Mouse (Mus musculus): ENCODE results near the gene Rarb. TPM values are rescaled to one million over a fixed set of nuclear protein-coding genes. Genes with fewer than 3 reads are reported as not detected.
A peak's percentile ranks its signal among the peaks of the same experiment; 100 is the strongest.

The Rarb gene
- total and polyA plus RNA-seq, 2 experiments from 2014 or later, result 4.4 to 16.7 TPM

DNA sequence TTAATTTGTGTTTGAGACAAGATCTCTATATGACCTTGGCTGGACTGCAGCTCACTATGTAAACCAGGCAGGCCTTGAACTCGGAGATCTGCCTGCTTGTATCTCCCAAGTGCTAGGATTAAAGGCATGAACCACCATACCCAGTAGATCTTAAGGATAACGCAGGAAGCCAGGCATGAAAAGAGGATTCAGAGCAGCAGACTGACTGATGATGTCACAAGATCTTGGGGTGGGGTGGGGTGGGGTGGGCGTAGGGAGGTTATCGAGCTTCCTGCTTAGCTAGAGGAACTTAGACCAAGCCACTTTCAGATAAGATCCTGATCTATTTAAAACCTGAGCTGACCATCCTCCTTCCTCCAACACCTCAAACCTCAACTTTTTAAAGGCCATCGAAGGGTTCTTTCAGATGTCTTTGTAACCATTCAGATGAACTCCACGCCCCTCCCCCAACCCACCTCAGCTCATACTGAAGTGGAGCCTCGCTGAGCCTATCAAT lies 249.4 kb downstream of the Rarb start:
- H3K9me3 ChIP-seq (ENCODE audit: low read length), result no peaks in the 10 kb centered on the region
- no peak for DNase-seq (ENCODE audit: low spot score)
- no peaks in the 10 kb centered on the region; the same call in 1 of the 2 replicates for H3K27me3 ChIP-seq (ENCODE audit: insufficient read depth, low read length)
- H3K36me3 ChIP-seq (ENCODE audit: insufficient read depth, low read length), result no peaks in the 10 kb centered on the region
- no peak for TF ChIP-seq CTCF (IDR thresholded peaks at IDR 0.05)
- no peaks in the 10 kb centered on the region for H3K4me1 ChIP-seq (ENCODE audit: insufficient read depth, low read length)
- H3K4me2 ChIP-seq (ENCODE audit: low read depth, low read length, poor library complexity, severe bottlenecking), result no peak overlapping the region
- no peak for ATAC-seq (ENCODE audit: low FRiP score)
- H3K9ac ChIP-seq (replicated peaks; ENCODE audit: low read length, poor library complexity, severe bottlenecking), result no peak overlapping the region
- H3K27ac ChIP-seq (ENCODE audit: low read depth, low read length), result no peak overlapping the region
- WGBS, result 75% methylated on average over 7 of the region's 7 CpGs
- H3K4me3 ChIP-seq (ENCODE audit: low read depth, low read length), result no peak overlapping the region

DNA sequence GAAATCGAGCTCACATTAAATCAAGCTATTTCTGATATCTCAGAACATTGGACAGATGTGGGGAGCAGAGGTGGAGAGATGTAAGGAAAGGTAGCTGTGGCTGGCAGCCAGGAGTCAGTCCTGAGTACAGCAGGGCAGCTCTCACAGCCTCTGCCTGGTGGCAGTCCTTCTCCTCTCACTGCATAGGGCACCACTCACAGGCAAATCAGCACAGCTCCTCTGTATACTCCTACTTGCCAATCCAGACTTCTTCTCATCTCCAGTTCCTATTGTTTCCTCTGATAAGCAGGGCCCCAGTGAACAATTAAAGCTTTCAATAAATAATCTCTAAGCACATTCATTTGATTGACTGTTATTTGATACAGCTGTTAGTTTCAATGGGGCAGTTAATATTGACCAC lies 252.0 kb downstream of the Rarb start:
- WGBS, result 89% methylated on average over 1 of the region's 1 CpGs
- Histone ChIP-seq H3K4me2 (ENCODE audit: low read depth, low read length, poor library complexity, severe bottlenecking) (no peak overlapping the region), H3K9me3 (ENCODE audit: low read length) (no peaks in the 10 kb centered on the region), H3K27ac (ENCODE audit: low read depth, low read length) (no peak overlapping the region), H3K36me3 (ENCODE audit: insufficient read depth, low read length) (no peaks in the 10 kb centered on the region), H3K9ac (replicated peaks; ENCODE audit: low read length, poor library complexity, severe bottlenecking) (no peak overlapping the region), H3K27me3 (ENCODE audit: insufficient read depth, low read length) (no peaks in the 10 kb centered on the region; the same call in 1 of the 2 replicates), H3K4me1 (ENCODE audit: insufficient read depth, low read length) (no peaks in the 10 kb centered on the region), H3K4me3 (ENCODE audit: low read depth, low read length) (no peak overlapping the region)
- TF ChIP-seq CTCF (IDR thresholded peaks at IDR 0.05), result peak; percentile 4; the same call in 1 of the 2 replicates
- DNase-seq (ENCODE audit: low spot score), result no peak
- no peak for ATAC-seq (ENCODE audit: low FRiP score)

DNA sequence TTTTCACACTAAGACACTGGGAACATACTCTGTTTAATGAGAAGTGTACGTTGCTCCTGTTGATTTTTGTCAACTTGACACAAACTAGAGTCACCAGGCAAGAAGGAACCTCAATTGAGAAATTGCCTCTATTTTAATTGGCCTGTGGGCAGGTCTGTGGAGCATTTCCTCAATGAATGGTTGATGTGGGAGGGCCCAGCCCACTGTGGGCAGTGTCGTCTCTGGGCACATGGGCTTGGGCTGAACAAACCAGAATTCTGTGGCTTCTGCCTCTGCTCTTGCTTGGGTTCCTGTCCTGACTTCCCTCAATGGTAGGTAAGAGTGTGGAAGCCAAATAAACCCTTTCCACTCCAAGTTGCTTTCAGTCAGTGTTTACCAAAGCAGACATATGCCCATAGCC lies 255.0 kb downstream of the Rarb start:
- H3K9me3 ChIP-seq (ENCODE audit: low read length), result no peaks in the 10 kb centered on the region
- ATAC-seq (ENCODE audit: low FRiP score) (no peak), DNase-seq (ENCODE audit: low spot score) (no peak)
- no peak overlapping the region for H3K4me2 ChIP-seq (ENCODE audit: low read depth, low read length, poor library complexity, severe bottlenecking)
- no peaks in the 10 kb centered on the region for H3K36me3 ChIP-seq (ENCODE audit: insufficient read depth, low read length)
- TF ChIP-seq CTCF (IDR thresholded peaks at IDR 0.05), result no peak
- no peak overlapping the region for H3K9ac ChIP-seq (replicated peaks; ENCODE audit: low read length, poor library complexity, severe bottlenecking)
- no peaks in the 10 kb centered on the region for H3K4me1 ChIP-seq (ENCODE audit: insufficient read depth, low read length)
- no peaks in the 10 kb centered on the region for H3K27me3 ChIP-seq (ENCODE audit: insufficient read depth, low read length)
- H3K4me3 ChIP-seq (ENCODE audit: low read depth, low read length), result no peak overlapping the region
- H3K27ac ChIP-seq (ENCODE audit: low read depth, low read length), result no peak overlapping the region
- 91% methylated on average over 2 of the region's 2 CpGs for WGBS

DNA sequence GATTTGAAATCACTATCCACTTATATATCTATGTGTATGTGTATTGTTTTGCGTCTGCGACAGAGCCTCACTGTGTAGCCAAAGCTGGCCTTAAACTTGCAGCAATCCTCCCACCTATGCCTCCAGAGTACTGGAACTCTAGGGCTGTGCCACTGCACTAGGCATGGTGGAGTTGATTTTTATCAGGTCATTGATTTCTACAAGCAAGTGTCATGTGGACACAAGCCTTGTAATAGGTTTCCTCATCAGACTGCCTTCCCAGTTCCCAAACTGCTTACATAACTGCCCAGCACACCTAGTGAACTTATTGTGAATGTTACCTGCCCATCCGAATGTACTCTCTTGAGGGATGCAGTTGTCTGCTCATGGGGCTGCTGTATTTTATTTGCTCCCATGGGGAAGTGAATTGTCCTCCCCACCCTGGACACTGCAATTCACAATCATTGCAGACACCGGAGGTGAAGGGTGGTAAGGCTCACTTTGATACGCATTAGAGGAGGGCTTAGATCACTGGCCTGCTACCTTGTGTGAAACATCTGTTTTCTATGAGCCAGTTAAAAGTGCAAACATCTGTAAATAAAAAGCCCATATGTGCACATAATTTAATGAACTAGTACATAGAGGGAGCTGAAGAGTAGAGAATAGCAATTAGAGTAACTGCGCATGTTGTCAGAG lies 257.3 kb downstream of the Rarb start:
- Histone ChIP-seq H3K36me3 (ENCODE audit: insufficient read depth, low read length) (no peaks in the 10 kb centered on the region), H3K4me2 (ENCODE audit: low read depth, low read length, poor library complexity, severe bottlenecking) (no peak overlapping the region), H3K9ac (replicated peaks; ENCODE audit: low read length, poor library complexity, severe bottlenecking) (no peak overlapping the region), H3K27ac (ENCODE audit: low read depth, low read length) (no peak overlapping the region), H3K9me3 (ENCODE audit: low read length) (no peaks in the 10 kb centered on the region), H3K27me3 (ENCODE audit: insufficient read depth, low read length) (no peaks in the 10 kb centered on the region), H3K4me1 (ENCODE audit: insufficient read depth, low read length) (no peaks in the 10 kb centered on the region), H3K4me3 (ENCODE audit: low read depth, low read length) (no peak overlapping the region)
- DNase-seq (ENCODE audit: low spot score), result no peak
- TF ChIP-seq CTCF (IDR thresholded peaks at IDR 0.05), result no peak
- no peak for ATAC-seq (ENCODE audit: low FRiP score)
- WGBS, result 91% methylated on average over 6 of the region's 6 CpGs

DNA sequence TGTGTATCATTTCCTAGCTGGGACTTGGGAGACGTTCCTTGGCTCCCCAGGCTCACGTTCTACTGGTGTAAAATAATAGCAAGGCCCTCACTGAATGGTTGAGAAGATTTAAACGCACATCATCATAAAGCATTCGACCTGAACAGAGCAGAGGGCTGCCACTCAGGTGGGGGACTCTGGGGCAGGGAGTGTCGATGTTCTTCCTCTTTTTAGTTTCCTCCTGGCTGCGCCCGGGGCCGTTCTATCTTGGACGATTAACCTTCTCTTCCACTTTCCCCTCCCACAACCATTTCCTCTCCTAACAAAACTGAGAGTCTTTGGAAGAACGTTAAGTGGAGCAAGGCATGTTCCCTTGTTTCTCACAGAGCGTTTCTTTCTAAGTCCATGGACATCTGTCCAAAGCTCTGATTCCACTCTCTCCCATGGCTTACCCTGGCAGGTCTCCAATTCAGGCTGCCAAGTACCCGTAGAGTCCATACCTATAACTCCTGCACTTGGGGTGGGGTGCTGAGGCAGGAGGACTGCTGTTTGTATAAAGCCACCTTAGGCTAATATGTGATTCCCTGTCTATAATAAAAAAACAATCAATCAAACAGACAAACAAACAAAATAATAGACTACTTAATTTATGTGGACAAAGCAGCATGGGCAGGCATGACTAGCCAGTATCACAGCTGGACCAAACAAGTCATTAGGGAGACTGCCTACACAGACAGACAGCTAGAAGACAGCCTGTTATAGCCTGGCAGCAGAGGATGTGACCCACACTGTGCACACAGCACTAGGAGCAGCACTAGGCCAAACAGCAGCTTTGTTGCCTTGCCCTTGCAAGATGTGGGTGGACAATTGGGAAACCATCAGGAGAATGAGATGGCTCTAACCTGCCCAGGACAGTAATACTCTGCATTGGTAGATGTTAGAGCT lies 259.4 kb downstream of the Rarb start:
- ATAC-seq (ENCODE audit: low FRiP score), result no peak
- no peak for DNase-seq (ENCODE audit: low spot score)
- WGBS, result 78% methylated on average over 12 of the region's 12 CpGs

DNA sequence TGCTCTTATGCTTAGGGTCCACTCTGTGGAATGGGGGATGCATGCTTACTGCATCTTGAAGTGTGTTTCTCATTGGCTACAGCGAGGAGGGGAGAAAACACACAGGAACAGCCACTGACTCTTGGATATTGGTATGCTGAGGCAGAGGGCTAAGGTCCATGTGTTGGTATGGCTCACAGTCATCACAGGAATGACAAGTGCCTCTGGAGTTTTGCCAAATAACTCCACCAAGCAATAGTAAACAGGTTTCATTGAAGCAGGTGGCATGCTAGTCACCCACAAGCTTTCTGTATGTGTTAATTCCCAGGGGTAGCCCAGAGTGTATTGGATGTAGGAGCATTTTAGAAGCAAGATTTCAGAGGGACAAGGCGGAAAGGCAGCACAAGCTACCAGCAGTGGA lies 260.9 kb downstream of the Rarb start:
- WGBS, result 89% methylated on average over 2 of the region's 2 CpGs
- no peak for TF ChIP-seq CTCF (IDR thresholded peaks at IDR 0.05)
- H3K4me2 ChIP-seq (ENCODE audit: low read depth, low read length, poor library complexity, severe bottlenecking), result no peak overlapping the region

More for the DNA sequence above, 259.4 kb downstream of the Rarb start:
- Histone ChIP-seq H3K4me1 (ENCODE audit: insufficient read depth, low read length) (no peaks in the 10 kb centered on the region), H3K9me3 (ENCODE audit: low read length) (no peaks in the 10 kb centered on the region), H3K27ac (ENCODE audit: low read depth, low read length) (no peak overlapping the region), H3K9ac (replicated peaks; ENCODE audit: low read length, poor library complexity, severe bottlenecking) (no peak overlapping the region), H3K36me3 (ENCODE audit: insufficient read depth, low read length) (no peaks in the 10 kb centered on the region), H3K27me3 (ENCODE audit: insufficient read depth, low read length) (no peaks in the 10 kb centered on the region), H3K4me3 (ENCODE audit: low read depth, low read length) (no peak overlapping the region), H3K4me2 (ENCODE audit: low read depth, low read length, poor library complexity, severe bottlenecking) (no peak overlapping the region)
- TF ChIP-seq CTCF (IDR thresholded peaks at IDR 0.05), result no peak

More for the DNA sequence above, 260.9 kb downstream of the Rarb start:
- Histone ChIP-seq H3K9me3 (ENCODE audit: low read length) (no peaks in the 10 kb centered on the region), H3K4me1 (ENCODE audit: insufficient read depth, low read length) (0 out of 2 replicates have a peak, but pooled peaks cover 3% of the 10 kb centered on the region), H3K4me3 (ENCODE audit: low read depth, low read length) (no peak overlapping the region), H3K36me3 (ENCODE audit: insufficient read depth, low read length) (no peaks in the 10 kb centered on the region), H3K27ac (ENCODE audit: low read depth, low read length) (no peak overlapping the region), H3K9ac (replicated peaks; ENCODE audit: low read length, poor library complexity, severe bottlenecking) (no peak overlapping the region), H3K27me3 (ENCODE audit: insufficient read depth, low read length) (no peaks in the 10 kb centered on the region)
- ATAC-seq (ENCODE audit: low FRiP score) (no peak), DNase-seq (ENCODE audit: low spot score) (no peak)

Data from midbrain, postnatal 0 days (tissue).